Mouse (Mus musculus) limb, embryonic 15.5 days (tissue): ENCODE measurements around the gene Agap2. TPM values are rescaled to one million over a fixed set of nuclear protein-coding genes. Genes with fewer than 3 reads are reported as not detected.
A peak's percentile ranks its signal among the peaks of the same experiment; 100 is the strongest.

Source experiments
- ATAC-seq: fragments of 200-750 bp; cut with Nextera tagmentation; 2 replicates; pipeline ENCODE4 v1.8.0; 2017; ENCODE audit warnings: low read depth, moderate TSS enrichment; ENCODE audit not compliant: insufficient number of reproducible peaks, low FRiP score, low TSS enrichment
- H3K27ac ChIP-seq: fragments of 300-500 bp; sonication (generic); 2 replicates; pipeline ENCODE4 v1.5.1; 2015; ENCODE audit warnings: moderate library complexity, mild to moderate bottlenecking, inconsistent platforms
- H3K27me3 ChIP-seq: fragments of 300-500 bp; sonication (generic); 2 replicates; pipeline ENCODE4 v1.6.1; 2015; ENCODE audit warnings: inconsistent platforms
- H3K36me3 ChIP-seq: fragments of 300-500 bp; sonication (generic); 2 replicates; pipeline ENCODE4 v1.6.1; 2015; ENCODE audit warnings: inconsistent platforms
- H3K4me1 ChIP-seq: fragments of 300-500 bp; sonication (generic); 2 replicates; pipeline ENCODE4 v1.6.1; 2015; ENCODE audit warnings: inconsistent platforms
- H3K4me2 ChIP-seq: fragments of 300-500 bp; sonication (generic); 2 replicates; pipeline ENCODE4 v1.6.1; 2015; ENCODE audit warnings: mild to moderate bottlenecking, inconsistent platforms
- H3K4me3 ChIP-seq: fragments of 300-500 bp; sonication (generic); 2 replicates; pipeline ENCODE4 v1.5.1; 2015; ENCODE audit warnings: mild to moderate bottlenecking, inconsistent platforms
- H3K9ac ChIP-seq: fragments of 300-500 bp; sonication (generic); 2 replicates; pipeline ENCODE4 v1.6.1; 2015; ENCODE audit warnings: inconsistent platforms
- H3K9me3 ChIP-seq: fragments of 300-500 bp; sonication (generic); 2 replicates; pipeline ENCODE4 v1.6.1; 2016; ENCODE audit warnings: inconsistent platforms
- WGBS: fragments of 180-500 bp; shearing (Covaris S2); methylation state at CpG from one replicate; pipeline ENCODE4 v1.1.7; 2015; 5-methylcytosine and 5-hydroxymethylcytosine counted together
- polyA plus RNA-seq: library from polyadenylated mRNA; unstranded; fragments of >200 nt; fragmentation: Nextera tagmentation; extraction: Ambion mirVana; gene quantifications from 2 replicates; pipeline ENCODE4 v1.2.1, GENCODE M21; 2015

Gene Agap2
- polyA plus RNA-seq, 1 experiment from 2014 or later: 0.10 TPM

- peaks cover 22% of the 10 kb centered on the region for H3K4me1 ChIP-seq
- no peak overlapping the region for H3K4me3 ChIP-seq
- peaks cover 44% of the 10 kb centered on the region for H3K36me3 ChIP-seq
- no peak overlapping the region for H3K9ac ChIP-seq
- no peaks in the 10 kb centered on the region for H3K9me3 ChIP-seq
- no peaks in the 10 kb centered on the region for H3K27me3 ChIP-seq
- no peak overlapping the region for H3K4me2 ChIP-seq
- 91% methylated on average over 10 of the region's 10 CpGs for WGBS
- ATAC-seq: no peak
- no peak overlapping the region for H3K27ac ChIP-seq
These were observed 44.1 kb downstream of the Agap2 start for GRCm38 (mm10) chr10:127119229-127119628.

GRCm38 (mm10) chr10:127120301-127121065, 45.4 kb downstream of the Agap2 start:
- Histone ChIP-seq H3K36me3 (peaks cover 37% of the 10 kb centered on the region), H3K4me3 (peak overlapping the region; percentile 95), H3K4me1 (peaks cover 22% of the 10 kb centered on the region), H3K9me3 (no peaks in the 10 kb centered on the region), H3K27me3 (no peaks in the 10 kb centered on the region), H3K9ac (peak overlapping the region; percentile 82), H3K27ac (no peak overlapping the region), H3K4me2 (peak overlapping the region; percentile 97)
- ATAC-seq: no peak
- WGBS: 3% methylated on average over 34 of the region's 34 CpGs

DNA sequence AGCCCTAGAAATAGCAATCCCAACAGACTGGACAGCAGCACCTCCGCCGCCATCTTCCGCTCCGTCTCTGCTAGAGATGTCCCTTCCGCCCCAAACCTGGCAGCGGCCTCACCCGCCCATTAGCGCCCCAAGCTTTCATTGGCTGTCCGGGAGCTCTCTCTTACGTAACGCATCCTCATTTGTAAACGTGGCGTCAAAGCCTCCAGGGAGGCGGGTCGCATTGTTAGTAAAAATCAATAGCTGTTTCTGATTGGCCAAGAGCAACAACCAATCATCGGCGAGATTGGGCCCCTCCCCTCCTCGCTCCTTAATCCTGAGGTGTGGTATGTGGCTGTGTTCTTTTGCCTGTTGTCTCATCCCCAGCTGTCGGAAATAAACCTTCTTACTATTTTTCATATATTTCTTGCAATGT, 46.0 kb downstream of the Agap2 start, which contains the start of gene Os9:
TSS of gene Os9 (minus strand) at position 66 of the 412 bp plus-strand sequence.
- peak within 1 kb of the TSS; percentile 82 for H3K9ac ChIP-seq
- H3K27ac ChIP-seq: no peak within 1 kb of the TSS
- H3K9me3 ChIP-seq: no peaks in the 10 kb centered on the region
- peak; percentile 95 for ATAC-seq
- 0% methylated on average over 19 of the region's 19 CpGs for WGBS
- H3K4me3 ChIP-seq: peak within 1 kb of the TSS; percentile 95
- peaks cover 32% of the 10 kb centered on the region for H3K36me3 ChIP-seq
- no peaks in the 10 kb centered on the region for H3K27me3 ChIP-seq
- H3K4me2 ChIP-seq: peak within 1 kb of the TSS; percentile 97
- peaks cover 22% of the 10 kb centered on the region for H3K4me1 ChIP-seq

GRCm38 (mm10) chr10:127122018-127122417, 46.9 kb downstream of the Agap2 start:
- H3K27ac ChIP-seq: no peak overlapping the region
- peaks cover 24% of the 10 kb centered on the region for H3K36me3 ChIP-seq
- no peak overlapping the region for H3K4me3 ChIP-seq
- no peak overlapping the region for H3K4me2 ChIP-seq
- no peaks in the 10 kb centered on the region for H3K27me3 ChIP-seq
- no peak overlapping the region for H3K9ac ChIP-seq
- peaks cover 22% of the 10 kb centered on the region for H3K4me1 ChIP-seq
- ATAC-seq: no peak
- 83% methylated on average over 3 of the region's 3 CpGs for WGBS
- H3K9me3 ChIP-seq: no peaks in the 10 kb centered on the region

DNA sequence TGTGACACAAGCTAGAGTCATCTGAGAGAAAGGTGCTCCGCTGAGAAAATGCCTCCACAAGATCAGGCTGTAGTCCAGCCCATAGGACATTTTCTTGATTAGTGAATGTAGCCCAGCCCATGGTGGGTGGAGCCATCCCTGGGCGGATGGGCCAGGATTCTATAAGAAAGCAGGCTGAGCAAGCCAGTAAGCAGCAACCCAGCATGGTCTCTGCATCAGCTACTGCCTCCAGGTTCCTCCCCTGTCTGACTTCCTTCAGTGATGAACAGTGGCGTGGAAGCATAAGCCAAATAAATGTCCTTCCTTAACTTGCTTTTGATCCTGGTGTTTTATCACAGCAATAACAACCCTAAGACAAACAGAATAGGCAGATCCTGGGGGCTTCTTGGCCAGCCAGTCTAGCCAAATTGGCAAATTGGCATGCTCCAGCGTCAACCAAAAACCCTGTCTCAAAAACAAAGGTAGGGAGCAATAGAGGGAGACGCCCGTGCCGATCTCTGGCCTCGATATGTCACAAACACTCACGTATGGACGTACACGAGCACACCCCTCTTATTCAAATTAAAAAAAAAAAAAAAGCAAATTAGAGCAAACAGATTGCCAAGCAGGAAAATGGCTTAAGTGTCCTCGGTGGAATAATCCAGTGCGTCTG, 47.8 kb downstream of the Agap2 start:
- Histone ChIP-seq H3K36me3 (peaks cover 16% of the 10 kb centered on the region), H3K4me2 (peak overlapping the region; percentile 41), H3K27me3 (no peaks in the 10 kb centered on the region), H3K4me3 (peak overlapping the region; percentile 20), H3K27ac (no peak overlapping the region), H3K4me1 (peaks cover 22% of the 10 kb centered on the region), H3K9ac (no peak overlapping the region), H3K9me3 (no peaks in the 10 kb centered on the region)
- WGBS: 9% methylated on average over 13 of the region's 13 CpGs
- ATAC-seq: no peak

DNA sequence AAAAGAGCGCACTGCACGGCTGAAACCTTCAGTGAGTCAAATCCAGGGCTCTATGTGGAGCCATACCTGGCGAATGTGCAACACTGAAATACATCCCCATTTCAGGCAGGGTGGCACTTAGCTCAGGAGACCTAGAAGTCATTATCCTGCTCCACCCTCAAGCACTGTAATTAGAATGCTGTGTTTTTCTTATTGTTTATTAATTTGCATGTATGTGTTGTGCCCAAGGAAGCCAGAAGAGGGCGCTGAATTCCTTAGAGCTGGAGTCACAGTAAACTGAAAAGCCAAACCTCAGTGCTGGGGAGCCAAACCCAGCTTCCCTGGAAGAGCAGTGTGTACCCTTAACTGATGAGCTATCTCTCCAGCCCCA, 48.3 kb downstream of the Agap2 start:
- WGBS: 10% methylated on average over 4 of the region's 4 CpGs
- H3K4me3 ChIP-seq: peak overlapping the region; percentile 20; the same call in 1 of the 2 replicates
- no peaks in the 10 kb centered on the region for H3K9me3 ChIP-seq
- no peaks in the 10 kb centered on the region for H3K27me3 ChIP-seq
- peaks cover 22% of the 10 kb centered on the region for H3K4me1 ChIP-seq
- peaks cover 11% of the 10 kb centered on the region for H3K36me3 ChIP-seq
- no peak overlapping the region for H3K9ac ChIP-seq
- ATAC-seq: no peak
- H3K27ac ChIP-seq: no peak overlapping the region
- H3K4me2 ChIP-seq: peak overlapping the region; percentile 41

DNA sequence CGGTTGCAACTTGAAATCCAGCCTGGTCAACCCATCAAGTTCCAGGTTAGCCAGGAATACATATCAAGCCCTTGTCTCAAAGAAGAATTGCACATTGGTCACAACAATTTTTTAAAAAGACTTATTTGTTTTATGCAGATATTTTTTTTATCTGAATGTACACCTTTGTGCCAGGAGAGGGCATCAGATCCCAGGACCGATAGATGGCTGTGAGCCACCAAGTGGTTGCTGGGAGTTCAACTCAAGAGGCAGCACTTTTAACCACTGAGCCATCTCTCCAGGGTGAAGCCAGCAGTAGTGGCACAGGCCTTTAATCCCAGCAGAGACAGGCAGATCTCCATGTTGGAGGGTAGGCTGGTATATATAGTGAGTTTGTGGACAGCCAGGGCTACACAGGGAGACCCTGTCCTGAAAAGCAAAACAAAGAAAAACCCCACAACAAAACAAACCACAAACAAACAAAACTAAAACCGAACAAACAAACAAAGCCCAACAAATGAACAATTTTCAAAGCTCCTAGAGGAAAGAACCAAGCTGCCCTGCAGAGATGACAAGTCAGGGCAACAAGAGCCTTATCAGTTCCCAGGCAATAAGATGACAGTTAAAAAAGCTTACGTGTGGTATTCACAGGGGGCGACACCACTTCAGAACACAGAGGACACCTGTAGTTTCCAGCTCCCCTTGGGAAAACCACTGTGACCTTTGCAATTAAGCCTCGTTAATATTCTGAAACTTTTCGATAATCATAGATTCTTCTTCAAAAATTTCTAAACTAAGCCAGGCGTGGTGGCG, 50.3 kb downstream of the Agap2 start:
- H3K36me3 ChIP-seq: no peaks in the 10 kb centered on the region
- peaks cover 14% of the 10 kb centered on the region for H3K4me1 ChIP-seq
- 73% methylated on average over 9 of the region's 9 CpGs for WGBS
- no peak overlapping the region for H3K9ac ChIP-seq
- no peaks in the 10 kb centered on the region for H3K27me3 ChIP-seq
- no peak overlapping the region for H3K4me3 ChIP-seq
- ATAC-seq: no peak
- H3K9me3 ChIP-seq: no peaks in the 10 kb centered on the region
- no peak overlapping the region for H3K4me2 ChIP-seq
- no peak overlapping the region for H3K27ac ChIP-seq

- WGBS: 75% methylated on average over 5 of the region's 5 CpGs
- no peak overlapping the region for H3K4me3 ChIP-seq
- H3K9ac ChIP-seq: no peak overlapping the region
- no peaks in the 10 kb centered on the region for H3K27me3 ChIP-seq
- no peak for ATAC-seq
- no peaks in the 10 kb centered on the region for H3K36me3 ChIP-seq
- no peak overlapping the region for H3K4me2 ChIP-seq
- H3K27ac ChIP-seq: no peak overlapping the region
- H3K4me1 ChIP-seq: peaks cover 10% of the 10 kb centered on the region
- H3K9me3 ChIP-seq: no peaks in the 10 kb centered on the region
These were observed 51.5 kb downstream of the Agap2 start for GRCm38 (mm10) chr10:127126579-127126978.

DNA sequence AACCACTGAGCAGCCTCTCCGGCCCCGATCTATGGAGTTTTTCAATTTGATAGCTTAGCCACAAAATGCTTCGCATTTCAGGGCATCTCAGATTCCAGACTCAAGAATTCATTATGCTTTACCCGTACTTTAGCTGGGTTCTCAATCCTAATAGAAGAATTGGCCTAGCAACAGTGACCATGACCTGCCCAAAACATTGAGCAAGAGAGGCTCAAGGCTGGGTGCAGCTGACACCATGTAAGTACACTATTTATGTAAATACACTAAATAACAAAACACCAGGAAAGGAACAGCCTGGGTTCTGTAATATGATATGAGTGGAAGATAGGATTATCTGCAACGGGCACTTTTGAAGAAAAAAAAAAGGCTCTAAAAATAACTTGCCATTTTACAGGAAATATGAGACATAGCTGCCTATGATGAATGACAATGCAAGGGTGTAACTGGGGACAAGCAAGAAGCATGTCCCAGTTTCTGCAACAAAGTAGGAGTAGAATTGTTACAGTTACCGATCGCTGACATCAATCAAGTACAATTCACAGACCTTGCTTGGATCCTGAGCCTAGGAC, 52.7 kb downstream of the Agap2 start:
- no peak overlapping the region for H3K9ac ChIP-seq

DNA sequence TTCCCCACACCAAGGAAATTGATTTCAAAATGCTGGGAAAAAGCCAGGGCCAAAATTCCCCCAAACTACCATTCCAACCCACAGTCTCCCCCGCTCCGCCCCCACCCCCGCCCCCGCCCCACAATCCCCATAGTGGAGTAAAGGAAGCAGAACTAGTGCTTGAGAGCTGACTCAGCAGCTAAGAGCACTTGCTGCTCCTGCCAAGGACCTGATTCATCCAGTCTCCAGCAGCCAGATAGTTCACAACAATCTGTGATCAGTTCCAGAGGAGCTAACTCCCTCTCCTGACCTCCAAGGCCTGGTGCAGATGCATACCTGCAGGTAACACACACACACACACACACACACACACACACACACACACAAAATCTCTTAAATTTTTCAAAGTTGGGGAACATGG, 54.3 kb downstream of the Agap2 start:
- H3K27ac ChIP-seq: no peak overlapping the region

More for the DNA sequence above, 52.7 kb downstream of the Agap2 start:
- no peaks in the 10 kb centered on the region for H3K27me3 ChIP-seq
- no peak overlapping the region for H3K27ac ChIP-seq
- H3K9me3 ChIP-seq: no peaks in the 10 kb centered on the region
- no peaks in the 10 kb centered on the region for H3K36me3 ChIP-seq
- ATAC-seq: no peak
- no peak overlapping the region for H3K4me2 ChIP-seq
- H3K4me1 ChIP-seq: peaks cover 7% of the 10 kb centered on the region
- 69% methylated on average over 7 of the region's 7 CpGs for WGBS
- no peak overlapping the region for H3K4me3 ChIP-seq

GRCm38 (mm10) chr10:127132469-127132868, 57.4 kb downstream of the Agap2 start:
- Histone ChIP-seq H3K4me3 (no peak overlapping the region), H3K9ac (no peak overlapping the region), H3K4me1 (no peaks in the 10 kb centered on the region), H3K27ac (no peak overlapping the region), H3K27me3 (no peaks in the 10 kb centered on the region), H3K9me3 (no peaks in the 10 kb centered on the region), H3K4me2 (no peak overlapping the region), H3K36me3 (no peaks in the 10 kb centered on the region)
- ATAC-seq: no peak
- WGBS: 59% methylated on average over 5 of the region's 5 CpGs

More for the DNA sequence above, 54.3 kb downstream of the Agap2 start:
- Histone ChIP-seq H3K9ac (no peak overlapping the region), H3K9me3 (no peaks in the 10 kb centered on the region), H3K27me3 (no peaks in the 10 kb centered on the region), H3K36me3 (no peaks in the 10 kb centered on the region), H3K4me1 (no peaks in the 10 kb centered on the region), H3K4me3 (no peak overlapping the region), H3K4me2 (no peak overlapping the region)
- WGBS: 73% methylated on average over 4 of the region's 4 CpGs
- ATAC-seq: no peak
